Mouse (Mus musculus) gastrocnemius, postnatal 10 days (tissue): Measurements from ENCODE around the gene Ddx43. TPM values are rescaled to one million over a fixed set of nuclear protein-coding genes. Genes with fewer than 3 reads are reported as not detected.

Experiments
- DNase-seq: peaks from one replicate; pipeline ENCODE4 v3.0.0; 2021; ENCODE audit warnings: mixed read lengths
- total RNA-seq, 2 experiments: library from RNA; stranded (reverse); gene quantifications; 2 replicates each; pipeline ENCODE4 v1.2.3; 2021

The Ddx43 gene
- total RNA-seq, 2 experiments from 2014 or later = not detected

- DNase-seq = peak; percentile 53
These were observed 47.2 kb downstream of the Ddx43 start, which contains the start of gene Cgas for GRCm38 (mm10) chr9:78442579-78443392. Gene Cgas (minus strand): TSS chr9:78443237.

GRCm38 (mm10) chr9:78447606-78447972, 52.0 kb downstream of the Ddx43 start:
- DNase-seq = no peak

GRCm38 (mm10) chr9:78447973-78448873, 52.6 kb downstream of the Ddx43 start, which contains the start of the genes Mto1 and Gm17324:
Gene Mto1 (plus strand): TSS chr9:78448208.
Gene Gm17324 (minus strand): TSS chr9:78448786.
- peak; percentile 92 for DNase-seq

GRCm38 (mm10) chr9:78450404-78450803, 54.8 kb downstream of the Ddx43 start:
- no peak for DNase-seq

GRCm38 (mm10) chr9:78451382-78451781, 55.8 kb downstream of the Ddx43 start:
- no peak for DNase-seq

DNA sequence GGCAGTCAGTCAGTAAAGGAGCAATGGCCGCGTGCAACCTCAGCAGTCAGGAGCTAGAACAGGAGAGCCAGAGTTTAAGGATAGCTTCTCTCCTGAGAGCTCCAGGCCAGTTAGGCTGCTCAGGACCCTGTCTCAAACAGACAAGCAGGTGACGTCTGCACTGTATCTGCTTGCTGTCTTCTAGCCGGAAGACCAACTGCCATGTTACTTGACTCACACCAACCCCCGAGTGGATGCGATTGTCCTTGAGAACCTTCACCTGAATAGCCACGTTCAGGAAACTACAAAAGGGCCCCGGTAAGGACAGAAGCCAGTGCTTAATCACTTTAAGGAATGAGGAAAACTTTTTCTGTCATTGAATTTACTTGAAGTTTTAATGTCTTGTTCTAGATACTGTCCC, 61.4 kb downstream of the Ddx43 start:
- no peak for DNase-seq

- no peak for DNase-seq
These were observed 67.8 kb downstream of the Ddx43 start for GRCm38 (mm10) chr9:78463337-78463736.

DNA sequence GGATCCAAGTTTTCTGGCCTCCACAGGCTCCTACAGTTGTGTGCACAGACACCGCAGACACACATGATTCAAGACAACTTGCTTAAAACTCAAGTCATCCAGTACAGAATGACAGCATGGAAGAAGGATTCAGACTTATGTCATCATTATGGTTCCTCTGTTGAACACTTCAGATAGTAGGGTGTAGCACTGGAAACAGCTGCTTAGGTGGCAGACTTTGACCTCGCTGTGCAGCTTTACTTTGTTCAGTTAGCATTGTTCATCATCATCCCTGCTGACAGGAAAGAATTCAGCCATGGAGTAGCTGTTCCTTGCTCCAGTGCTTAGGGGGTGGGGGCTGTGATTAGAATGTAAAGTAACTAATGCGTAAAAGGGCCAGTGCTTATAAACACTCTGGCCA, 70.1 kb downstream of the Ddx43 start:
- no peak for DNase-seq

Other genes with a start within 250 kb of the Ddx43 start
- 10 to 100 TPM in 1 of 2 experiments, 1 to 10 TPM in 1; 9.9 to 10.6 TPM for gene Gsta4, start 213.0 kb upstream of the Ddx43 start, total RNA-seq
- not detected for gene Gsta1, start 165.1 kb upstream of the Ddx43 start, total RNA-seq
- gene Gm3776, start 138.6 kb upstream of the Ddx43 start, total RNA-seq = not detected
- gene Gm10639, start 105.9 kb upstream of the Ddx43 start, total RNA-seq = not detected
- not detected for gene Omt2a, start 81.0 kb upstream of the Ddx43 start, total RNA-seq
- not detected for gene Omt2b, start 68.2 kb upstream of the Ddx43 start, total RNA-seq
- gene Gsta2, start 40.0 kb upstream of the Ddx43 start, total RNA-seq = not detected
- gene Dppa5a, start 27.6 kb upstream of the Ddx43 start, total RNA-seq = not detected
- under 1 TPM in 1 of 2 experiments, not detected in 1; 0.12 TPM for gene Ooep, start 17.1 kb upstream of the Ddx43 start, total RNA-seq
- 1 to 10 TPM in 1 of 2 experiments, under 1 TPM in 1; 0.96 to 1.2 TPM for gene Cgas, start 47.5 kb downstream of the Ddx43 start, total RNA-seq
- gene Mto1, start 52.4 kb downstream of the Ddx43 start, total RNA-seq = 10 to 100 TPM; 15.3 to 16.4 TPM
- not detected for gene Gm17324, start 53.0 kb downstream of the Ddx43 start, total RNA-seq
- gene Eef1a1, start 93.4 kb downstream of the Ddx43 start, total RNA-seq = 1,000 to 10,000 TPM; 2,370 to 3,141 TPM
- gene Slc17a5, start 192.3 kb downstream of the Ddx43 start, total RNA-seq = 1 to 10 TPM; 4.1 to 5.7 TPM
- gene Cd109, start 219.8 kb downstream of the Ddx43 start, total RNA-seq = 10 to 100 TPM in 1 of 2 experiments, 1 to 10 TPM in 1; 8.6 to 14.8 TPM